Mouse (Mus musculus) monocyte, adult 5-6 weeks (primary cell): ENCODE results near the gene Srgap1. TPM values are rescaled to one million over a fixed set of nuclear protein-coding genes. Genes with fewer than 3 reads are reported as not detected.

Experiments used
- ATAC-seq: fragments of 153-309, 156-312 bp; replicated peaks from 2 replicates; pipeline ENCODE4 v1.8.0; 2017; ENCODE audit warnings: mild to moderate bottlenecking; ENCODE audit not compliant: low TSS enrichment, insufficient number of reproducible peaks, severe bottlenecking, poor library complexity, low FRiP score
- total RNA-seq: library from RNA; stranded (forward); fragments of 200-1000, 200-491, 200-594 nt; gene quantifications from 3 replicates; pipeline ENCODE4 v1.2.3, GENCODE M21; 2017

The Srgap1 gene
- total RNA-seq, 1 experiment from 2014 or later: not detected

DNA sequence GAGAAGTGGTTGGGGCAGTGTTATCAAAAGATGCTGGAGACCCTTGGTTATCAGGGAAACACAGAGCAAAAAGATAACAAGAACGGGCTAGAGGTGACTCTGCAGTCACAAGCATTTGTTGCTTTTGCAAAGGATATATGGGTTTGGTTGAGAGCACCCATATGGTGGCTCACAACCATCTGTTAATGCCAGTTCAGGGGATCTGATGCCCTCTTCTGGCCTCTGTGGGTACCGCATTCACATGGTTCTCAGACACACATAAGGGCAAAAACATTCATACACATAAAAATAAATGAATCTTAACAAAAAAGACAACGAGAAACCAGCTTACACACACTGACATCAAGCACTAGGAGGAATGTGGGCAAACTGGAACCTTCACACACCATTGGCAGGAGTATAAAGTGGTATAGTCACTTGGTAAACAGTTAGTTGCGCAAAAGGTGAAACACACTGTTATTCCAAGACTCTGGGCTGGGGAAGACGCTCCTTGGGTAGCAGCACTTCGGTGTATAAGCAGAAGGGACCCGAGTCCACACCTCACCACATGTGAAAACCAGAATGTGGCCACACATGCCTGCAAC is 191.2 kb downstream of the Srgap1 start:
- no peak for ATAC-seq

DNA sequence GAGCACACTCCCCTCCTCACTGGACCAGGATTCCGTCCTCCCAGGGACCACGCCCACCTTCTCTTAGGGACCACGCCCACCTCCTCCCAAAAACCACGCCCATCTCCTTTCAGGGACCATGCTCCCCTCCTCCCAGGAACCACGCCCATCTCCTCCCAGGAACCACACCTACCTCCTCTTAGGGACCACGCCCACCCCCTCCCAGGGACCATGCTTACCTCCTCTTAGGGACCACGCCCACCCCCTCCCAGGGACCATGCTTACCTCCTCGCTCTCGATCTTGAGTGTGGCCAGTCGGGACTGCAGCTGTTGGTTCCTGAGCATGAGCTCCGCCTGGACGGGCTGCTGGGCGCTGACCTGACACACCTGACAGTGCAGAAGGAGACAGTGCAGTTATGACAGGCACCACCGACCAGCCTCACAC is 193.7 kb downstream of the Srgap1 start:
- ATAC-seq: peak; percentile 16; the same call in 1 of the 2 replicates

DNA sequence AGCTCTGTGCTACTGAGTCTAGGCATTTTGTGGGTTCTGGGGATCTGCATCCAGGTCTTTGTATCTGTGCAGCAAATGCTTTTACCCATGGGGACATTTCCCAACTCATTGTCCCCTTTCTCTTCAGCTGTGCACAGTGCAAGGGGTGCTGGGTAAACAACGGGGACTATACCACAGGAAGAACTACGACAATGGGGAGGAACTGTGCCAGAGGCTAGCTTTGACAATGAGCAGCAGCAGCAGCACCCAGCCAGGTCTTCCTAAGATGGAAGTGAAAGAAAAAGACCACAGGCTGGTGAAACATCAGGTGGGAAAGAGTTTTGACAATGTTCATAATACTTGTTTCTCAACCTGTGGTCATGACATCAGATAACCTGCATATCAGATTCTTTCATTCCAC is 197.6 kb downstream of the Srgap1 start:
- ATAC-seq: no peak

DNA sequence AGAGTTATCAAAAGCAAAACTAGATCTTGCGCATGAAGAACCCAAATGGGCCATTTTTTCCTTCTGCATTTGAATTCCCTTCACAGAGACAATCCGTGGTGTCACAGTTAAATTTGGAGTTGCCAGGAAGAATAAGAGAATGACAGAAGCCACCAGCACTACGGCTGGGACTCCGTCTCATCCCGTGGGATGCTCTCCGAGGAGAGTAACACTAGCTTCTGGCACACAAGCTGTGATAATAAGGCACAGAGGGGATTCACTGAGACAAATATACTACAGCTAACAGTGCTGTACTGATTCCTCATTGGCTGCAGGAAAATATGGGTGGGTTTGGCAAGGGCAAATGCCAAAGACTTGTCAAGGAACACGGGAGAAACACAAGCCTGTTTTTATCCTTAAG is 201.4 kb downstream of the Srgap1 start:
- ATAC-seq: no peak

DNA sequence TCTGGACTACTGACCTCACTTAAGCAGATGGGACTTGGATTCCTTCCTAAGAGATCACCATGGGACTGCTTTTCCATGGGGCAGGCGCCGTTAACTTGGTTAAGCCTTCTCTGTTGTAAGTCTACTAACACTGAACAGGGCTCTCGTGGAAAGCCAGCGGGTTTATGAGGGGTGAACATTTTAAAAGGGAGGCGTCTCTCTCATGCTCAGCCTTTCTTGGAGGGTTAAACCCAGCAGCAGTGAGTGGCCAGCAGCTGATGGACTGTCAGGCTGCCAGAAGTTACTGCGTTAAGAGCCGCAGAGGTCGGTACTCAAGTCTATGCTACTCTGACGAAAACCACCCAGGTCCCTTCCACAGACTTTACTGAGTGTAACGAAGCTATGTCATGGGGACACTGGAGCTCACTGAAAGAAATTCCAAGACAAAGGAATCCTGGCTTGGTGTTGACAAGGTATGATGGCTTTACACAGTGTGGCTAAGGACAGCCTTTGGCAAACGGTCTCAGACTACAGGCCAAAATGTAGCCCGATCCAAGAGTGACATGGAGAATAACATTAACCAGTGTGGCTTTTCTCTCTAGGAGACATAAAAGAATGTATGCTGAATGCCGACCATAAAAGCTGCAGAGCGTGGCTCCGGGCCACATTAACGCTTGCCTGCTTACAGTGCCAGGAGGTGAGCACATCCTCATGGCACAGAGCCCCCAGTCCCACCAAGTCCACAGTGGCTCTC is 209.8 kb downstream of the Srgap1 start:
- ATAC-seq: no peak

DNA sequence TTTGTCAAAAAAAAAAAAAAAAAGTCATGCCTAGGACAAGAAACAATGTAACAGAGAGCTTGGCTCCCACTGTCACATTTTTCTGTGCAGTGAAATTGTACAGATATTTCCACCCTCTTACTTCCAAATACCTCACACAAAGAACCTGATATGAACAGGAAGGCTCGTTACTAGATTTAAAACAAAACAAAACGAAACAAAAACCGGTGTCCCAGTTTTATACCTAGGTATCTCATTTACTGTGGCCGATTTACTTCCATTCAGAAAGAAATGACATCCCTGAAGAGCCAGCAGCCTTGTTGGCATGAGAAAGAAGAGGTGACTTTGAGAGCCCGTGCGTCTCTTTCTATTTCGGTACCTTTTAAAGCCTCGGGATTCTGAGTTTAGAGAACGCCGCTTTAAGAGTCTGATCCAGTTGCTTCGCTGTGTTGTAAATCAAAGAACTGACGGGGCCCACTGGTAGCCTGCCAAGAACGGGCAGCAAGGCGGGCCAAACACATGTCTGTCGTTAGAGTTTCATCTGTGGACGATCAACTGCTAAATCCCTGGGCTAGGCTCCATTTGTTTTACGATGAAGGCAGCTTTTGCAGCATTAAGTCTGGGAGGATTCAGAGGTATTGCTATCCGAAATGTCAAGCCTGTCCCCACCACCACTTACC is 210.5 kb downstream of the Srgap1 start:
- no peak for ATAC-seq

DNA sequence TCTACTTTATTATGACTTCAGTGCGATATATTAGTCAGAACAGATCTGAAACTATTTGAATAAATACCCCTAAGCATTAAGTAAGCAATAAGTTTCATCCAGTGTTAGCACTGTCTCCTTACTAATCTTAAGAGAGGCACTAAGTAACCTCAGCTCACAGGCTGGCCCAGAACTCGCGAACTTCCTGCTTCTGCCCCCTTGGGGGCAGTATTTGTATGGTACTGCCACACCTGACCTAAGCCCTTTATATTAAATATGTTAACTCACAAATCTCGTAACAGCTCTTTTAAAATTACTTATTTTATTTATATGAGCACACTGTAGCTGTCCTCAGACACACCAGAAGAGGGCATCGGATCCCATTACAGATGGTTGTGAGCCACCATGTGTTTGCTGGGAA is 213.7 kb downstream of the Srgap1 start:
- no peak for ATAC-seq

DNA sequence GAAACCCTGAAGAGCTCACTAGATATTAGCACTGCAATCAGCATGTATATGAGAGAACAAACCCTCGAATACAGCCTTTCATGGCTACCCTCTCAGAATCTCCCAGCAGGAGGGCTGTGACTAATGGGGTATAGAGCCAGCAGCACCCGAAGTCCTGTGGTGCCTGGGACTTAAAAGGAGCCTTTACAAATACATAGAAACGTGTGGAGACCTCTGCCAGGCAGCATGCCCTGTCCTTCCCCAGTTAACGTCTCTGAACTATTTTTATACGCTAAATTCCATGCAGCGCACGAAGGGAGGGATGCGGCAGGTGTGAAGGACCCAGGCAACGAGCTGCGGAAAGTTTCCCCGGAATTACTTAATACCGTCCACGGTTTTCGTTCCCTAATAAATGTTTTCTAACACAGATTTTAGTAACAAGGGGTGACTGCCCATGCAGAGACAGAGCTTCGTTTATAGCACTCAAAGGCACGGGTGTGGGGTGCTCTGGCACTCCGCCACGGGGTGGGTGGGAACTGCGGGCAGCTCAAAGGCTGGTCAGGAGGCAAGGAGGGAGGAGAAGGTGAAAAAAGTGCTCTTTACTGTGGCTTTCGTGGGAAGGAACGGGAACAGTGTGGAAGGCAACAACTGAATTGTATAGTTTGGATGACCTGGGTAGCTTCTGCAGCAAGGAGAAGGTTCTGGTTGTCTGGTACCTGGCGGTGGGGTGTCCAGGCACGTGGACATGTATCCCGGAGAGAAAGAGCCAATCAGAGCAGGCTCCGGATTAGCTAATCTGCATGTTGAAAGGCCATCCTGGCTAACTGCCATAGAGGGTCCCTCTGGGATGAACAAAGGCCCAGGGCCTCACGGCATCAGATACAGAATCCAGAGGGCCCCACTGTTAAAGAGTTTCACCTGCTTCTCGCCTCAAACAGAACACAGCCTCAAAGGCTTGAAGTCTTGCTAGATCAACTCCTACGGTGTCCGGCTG is 216.5 kb downstream of the Srgap1 start:
- ATAC-seq: no peak

DNA sequence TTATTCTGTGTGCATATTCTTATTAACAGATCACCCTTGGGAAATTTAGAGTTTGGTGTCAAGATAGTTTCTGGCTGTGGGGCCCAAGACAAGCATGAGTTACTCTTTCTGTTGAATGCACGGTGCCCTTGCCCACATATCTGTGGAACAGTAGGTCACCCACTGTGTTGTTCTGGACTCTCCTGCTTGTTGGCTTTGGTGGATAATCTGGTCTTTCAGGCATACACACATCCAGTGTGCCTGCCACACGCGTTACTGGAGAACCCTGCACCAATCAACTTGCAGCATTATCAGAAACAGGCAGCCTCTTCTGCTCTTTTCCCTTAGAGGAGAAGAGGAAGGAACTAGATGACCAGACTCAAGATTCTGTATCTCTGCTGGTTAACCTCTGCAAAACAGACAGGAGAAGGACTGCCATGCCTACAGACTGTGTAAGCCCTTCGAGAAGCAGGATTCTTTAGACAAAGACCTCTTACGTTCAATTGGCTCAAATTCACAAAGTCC is 217.3 kb downstream of the Srgap1 start:
- no peak for ATAC-seq

DNA sequence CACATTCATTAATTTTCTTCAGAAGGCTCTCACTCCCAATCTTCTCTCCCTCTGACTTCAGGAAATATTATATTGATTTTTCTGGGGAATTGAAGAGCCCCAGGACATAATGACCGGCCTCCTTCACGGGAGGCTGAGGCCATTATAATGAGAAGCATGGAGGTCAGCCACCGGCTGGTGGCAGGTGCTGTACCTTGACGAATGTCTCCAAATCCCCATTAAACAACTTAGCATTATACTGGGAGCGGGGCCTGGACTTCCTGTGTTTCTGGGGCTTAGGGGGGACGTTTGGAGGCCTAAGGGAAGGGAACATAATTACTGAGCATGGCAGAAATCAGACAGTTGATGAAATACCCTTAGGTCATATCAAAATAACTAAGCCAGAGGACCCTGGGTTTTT is 218.1 kb downstream of the Srgap1 start:
- no peak for ATAC-seq

DNA sequence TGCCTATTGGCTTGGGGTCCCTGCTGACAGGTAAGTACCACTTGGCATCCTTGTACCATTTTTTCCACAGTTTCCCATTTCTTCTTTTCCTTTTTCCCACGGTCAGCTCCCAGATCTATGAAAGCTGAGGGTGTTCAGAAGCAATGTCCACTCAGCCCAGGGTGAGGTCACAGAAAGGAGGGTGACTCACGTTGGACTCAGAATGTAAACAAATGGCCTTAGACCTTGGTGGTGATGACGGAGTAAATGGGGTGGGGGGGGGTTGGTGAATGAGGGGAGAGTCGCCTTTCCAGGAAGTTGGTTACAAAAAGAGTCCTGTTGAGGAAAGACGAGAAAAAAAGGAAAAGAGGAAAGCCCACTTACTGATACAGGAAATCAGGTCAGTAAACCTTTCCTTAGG is 224.4 kb downstream of the Srgap1 start:
- no peak for ATAC-seq

DNA sequence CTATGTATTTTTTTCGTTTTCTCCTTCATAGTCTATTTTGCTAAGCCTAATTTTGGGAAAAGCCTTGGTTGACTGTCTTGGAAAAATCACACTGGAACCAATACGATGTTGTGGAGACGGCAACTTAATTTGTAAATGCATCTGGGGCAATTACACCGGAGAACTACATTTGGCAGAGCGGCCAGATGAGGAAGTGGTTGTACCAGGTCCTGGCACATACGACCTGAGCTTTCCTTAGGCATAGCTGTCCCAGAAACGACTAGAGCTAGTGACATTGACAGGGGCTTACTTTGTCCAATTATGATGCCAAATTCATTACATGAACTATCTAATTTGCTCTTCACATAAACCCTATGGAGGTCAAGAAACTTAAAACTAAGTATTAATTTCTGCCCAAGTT is 226.3 kb downstream of the Srgap1 start:
- no peak for ATAC-seq

DNA sequence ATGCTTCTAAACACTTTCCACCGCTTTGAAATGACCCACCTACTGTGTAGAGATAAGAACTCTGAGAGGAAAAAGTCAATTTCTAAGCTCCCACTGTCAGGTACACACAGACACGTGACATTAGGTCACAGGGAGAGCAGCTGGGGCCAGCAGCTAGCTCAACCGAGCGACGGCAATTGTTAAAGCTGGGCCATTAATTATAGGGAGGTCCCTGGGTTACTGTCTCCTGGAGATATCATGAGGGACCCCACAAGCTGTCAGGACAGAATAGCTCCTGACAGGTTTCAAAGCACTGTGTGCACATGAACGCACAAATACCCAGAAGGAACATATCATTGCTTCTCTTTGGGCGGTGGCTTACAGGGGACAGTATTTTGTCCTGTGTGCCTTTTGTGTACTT is 229.1 kb downstream of the Srgap1 start:
- no peak for ATAC-seq

DNA sequence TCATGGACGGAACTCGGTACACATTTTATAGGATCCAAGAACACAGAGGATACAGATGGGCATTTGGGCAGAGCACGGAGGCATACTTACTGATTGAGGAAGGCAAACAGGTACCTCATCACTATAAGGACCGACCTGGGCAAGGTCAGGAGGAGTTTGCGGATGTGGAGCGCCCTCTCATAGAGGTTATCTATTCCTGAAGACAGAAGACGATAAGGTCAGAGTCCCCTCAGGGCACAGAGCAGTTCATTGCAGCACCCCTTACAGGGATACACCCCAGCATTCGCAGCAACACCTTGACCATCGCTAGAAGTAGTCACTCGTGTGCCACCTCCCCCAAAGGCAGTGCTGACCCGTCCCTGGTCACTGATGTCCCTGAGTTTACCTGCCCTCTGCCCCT is 239.3 kb downstream of the Srgap1 start:
- ATAC-seq: no peak

DNA sequence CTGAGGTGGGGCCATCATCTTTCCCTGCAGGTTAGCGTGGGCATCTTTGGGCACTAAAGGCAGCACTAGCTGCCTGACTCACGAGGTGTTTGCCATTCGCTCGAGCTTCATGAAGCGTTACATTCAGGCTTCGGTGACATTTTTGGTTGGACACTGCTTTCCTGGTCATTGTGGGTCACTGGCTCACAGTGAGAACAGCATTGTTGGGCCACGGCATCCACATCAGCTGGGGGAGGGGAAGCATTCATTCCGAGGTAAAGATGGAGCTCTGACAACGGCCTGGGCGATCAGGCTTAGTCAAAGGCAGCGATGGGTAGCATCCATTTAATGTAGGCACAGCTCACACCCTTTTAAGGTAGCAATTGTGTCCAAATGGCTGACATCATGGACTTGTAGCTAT is 240.3 kb downstream of the Srgap1 start:
- ATAC-seq: no peak

DNA sequence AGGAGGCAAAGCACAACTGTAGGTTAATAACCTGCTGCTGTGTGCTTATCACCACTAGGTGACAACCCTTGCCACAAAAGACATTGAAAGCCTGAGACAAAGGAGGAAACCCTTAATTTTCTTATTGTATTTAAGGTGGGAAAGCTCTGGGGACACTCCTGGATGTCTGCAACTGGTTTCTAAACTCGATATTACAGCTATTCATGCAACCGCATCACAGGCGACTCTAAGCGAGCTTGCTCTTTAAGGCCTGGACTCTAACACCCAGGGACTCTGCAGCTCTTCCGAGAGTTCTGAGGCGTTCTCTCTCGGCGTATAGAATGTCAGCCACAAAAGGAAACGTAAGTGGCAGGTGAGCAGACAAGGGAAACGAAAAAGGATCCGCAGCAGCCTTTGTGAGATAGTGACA is 241.2 kb downstream of the Srgap1 start:
- ATAC-seq: no peak

DNA sequence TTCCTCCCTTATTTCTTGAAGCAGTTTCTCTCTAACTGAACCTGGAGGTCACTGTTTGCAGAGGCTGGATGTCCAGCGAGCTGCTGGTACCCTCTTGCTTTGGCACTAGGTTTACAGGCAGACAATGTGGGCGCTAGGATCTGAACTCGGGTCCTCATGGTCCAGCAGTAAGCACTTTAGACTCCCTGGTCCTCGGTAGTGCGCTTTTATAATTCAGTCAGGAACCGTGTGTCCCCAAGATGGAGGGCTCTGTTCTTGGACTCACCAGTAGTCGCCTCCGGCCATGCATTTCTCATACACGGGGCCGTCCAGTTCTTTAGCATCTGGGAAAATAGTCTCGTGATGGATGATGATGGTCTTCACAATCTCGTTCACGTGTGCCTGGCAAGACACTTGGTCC is 242.6 kb downstream of the Srgap1 start:
- no peak for ATAC-seq

DNA sequence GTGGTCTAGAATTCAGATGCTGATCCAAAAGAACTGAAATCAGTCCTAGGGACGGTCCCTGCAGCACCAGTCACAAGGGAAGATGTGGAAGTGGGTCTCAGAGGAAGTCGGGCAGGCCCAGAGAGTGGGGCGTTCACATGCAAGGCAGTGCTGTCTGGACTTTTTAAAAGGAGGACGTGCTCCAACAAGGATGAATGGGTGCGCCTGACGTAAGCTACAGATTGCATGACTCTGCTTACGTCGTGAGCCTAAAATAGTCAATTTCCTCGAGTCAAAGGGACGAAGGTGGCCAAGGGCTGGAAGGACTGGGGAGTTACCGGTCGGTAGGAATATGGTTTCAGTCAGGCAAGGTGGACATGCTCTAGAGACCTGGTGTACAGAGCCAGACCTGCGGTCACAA is 247.1 kb downstream of the Srgap1 start:
- no peak for ATAC-seq
